Mouse (Mus musculus) small intestine, adult 2 months (tissue): ENCODE measurements around the gene Cilp.
"Not testable (repeated sequence)": the region's sequence is repeated elsewhere in the genome, so short reads cannot be mapped to it uniquely, and the experiment has no call there.

Experiments used
- CTCF ChIP-seq: fragments of 200-500 bp; IDR thresholded peaks from 2 replicates; pipeline ENCODE4 v1.5.1; 2012; ENCODE audit warnings: low read depth, mild to moderate bottlenecking, control low read depth, inconsistent platforms, low read length, moderate library complexity, mixed read lengths; ENCODE audit not compliant: insufficient replicate concordance, insufficient read length; ENCODE audit errors: extremely low read depth
- POLR2A ChIP-seq: fragments of 200-500 bp; IDR thresholded peaks from 2 replicates; pipeline ENCODE4 v1.6.1; 2012; ENCODE audit warnings: low read depth, mild to moderate bottlenecking, control low read depth, inconsistent platforms, low read length, moderate library complexity

DNA sequence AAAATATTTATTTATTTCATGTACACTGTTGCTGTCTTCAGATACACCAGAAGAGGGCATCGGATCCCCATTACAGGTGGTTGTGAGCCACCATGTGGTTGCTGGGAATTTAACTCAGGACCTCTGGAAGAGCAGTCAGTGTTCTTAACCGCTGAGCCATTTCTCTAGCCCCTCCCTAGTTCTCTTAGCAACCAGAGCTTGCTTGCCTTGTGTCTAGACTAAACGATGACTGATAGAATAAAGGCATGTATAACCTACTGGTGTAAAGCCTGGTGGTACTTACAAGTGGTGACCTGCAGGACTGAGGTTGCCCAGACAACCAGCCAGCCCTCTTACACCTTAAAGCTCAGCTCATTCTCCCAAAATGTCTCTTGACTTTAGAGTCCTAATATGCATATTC, 9.9 kb downstream of the Cilp start:
- not testable (repeated sequence) for TF ChIP-seq CTCF, POLR2A
